Mouse (Mus musculus): ENCODE measurements at regions not wholly inside any gene's neighbourhood (a gene's known extent, or its start where the extent isn't known, plus 50 kb on each side); places are given as distances from the start of the nearest gene placed in this dataset.

DNA sequence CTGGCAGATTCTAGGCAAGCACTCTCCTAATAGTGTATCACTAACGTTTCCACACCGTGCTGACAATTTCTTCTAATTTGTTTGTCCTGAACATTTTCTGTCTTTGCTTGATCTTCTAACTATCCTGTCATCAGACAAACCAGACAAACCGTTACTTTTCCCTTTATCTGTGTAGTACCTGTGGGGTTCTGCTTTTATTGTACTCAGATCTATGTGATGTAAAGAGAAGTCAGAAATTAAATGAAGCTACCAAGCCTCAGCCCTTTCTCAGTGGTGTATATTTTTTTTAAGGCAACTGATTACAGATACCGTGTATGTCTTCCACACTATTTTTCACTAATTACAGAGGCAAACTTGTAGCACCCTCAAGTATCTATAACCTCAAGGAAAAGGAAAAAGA, 108.9 kb upstream of the Robo2 start:
- Histone ChIP-seq H3K36me3 (ENCODE audit: control insufficient read depth, insufficient read depth, low read length) (no peaks in the 10 kb centered on the region), H3K27ac (ENCODE audit: control insufficient read depth, insufficient read depth, low read depth, low read length) (no peak overlapping the region), H3K27me3 (ENCODE audit: control insufficient read depth, insufficient read depth, low read length) (no peaks in the 10 kb centered on the region), H3K4me3 (ENCODE audit: control insufficient read depth, low read depth, low read length) (no peak overlapping the region), H3K4me1 (ENCODE audit: control insufficient read depth, insufficient read depth, low read length) (no peaks in the 10 kb centered on the region)
- no peak for TF ChIP-seq POLR2A (IDR thresholded peaks at IDR 0.05; ENCODE audit: control insufficient read depth, low read depth, low read length)

DNA sequence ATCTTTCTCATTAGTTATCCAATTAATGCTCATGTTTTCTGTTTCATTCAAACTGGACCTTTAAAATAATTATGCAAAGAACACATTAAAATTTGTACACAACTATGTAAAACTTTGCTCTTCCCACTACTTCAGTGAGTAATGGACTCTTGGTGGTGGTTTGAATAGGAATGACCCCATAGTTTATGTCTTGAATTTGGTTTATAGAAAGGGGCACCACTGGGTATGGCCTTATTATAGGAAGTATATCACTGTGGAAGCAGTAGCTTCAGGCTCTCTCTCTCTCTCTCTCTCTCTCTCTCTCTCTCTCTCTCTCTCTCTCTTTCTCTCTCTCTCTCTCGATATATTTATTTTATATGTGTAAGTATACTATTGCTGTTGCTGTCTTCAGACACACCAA, 106.3 kb upstream of the Robo2 start:
- H3K4me1 ChIP-seq (ENCODE audit: control insufficient read depth, insufficient read depth, low read length), result no peaks in the 10 kb centered on the region
- TF ChIP-seq POLR2A (IDR thresholded peaks at IDR 0.05; ENCODE audit: control insufficient read depth, low read depth, low read length) (no peak), CTCF (IDR thresholded peaks at IDR 0.05; ENCODE audit: control insufficient read depth, insufficient read depth, insufficient replicate concordance, low read depth, low read length) (no peak)
- H3K27me3 ChIP-seq (ENCODE audit: control insufficient read depth, insufficient read depth, low read length), result no peaks in the 10 kb centered on the region
- H3K27ac ChIP-seq (ENCODE audit: control insufficient read depth, insufficient read depth, low read depth, low read length), result no peak overlapping the region
- H3K36me3 ChIP-seq (ENCODE audit: control insufficient read depth, insufficient read depth, low read length), result no peaks in the 10 kb centered on the region
- H3K4me3 ChIP-seq (ENCODE audit: control insufficient read depth, low read depth, low read length), result no peak overlapping the region

DNA sequence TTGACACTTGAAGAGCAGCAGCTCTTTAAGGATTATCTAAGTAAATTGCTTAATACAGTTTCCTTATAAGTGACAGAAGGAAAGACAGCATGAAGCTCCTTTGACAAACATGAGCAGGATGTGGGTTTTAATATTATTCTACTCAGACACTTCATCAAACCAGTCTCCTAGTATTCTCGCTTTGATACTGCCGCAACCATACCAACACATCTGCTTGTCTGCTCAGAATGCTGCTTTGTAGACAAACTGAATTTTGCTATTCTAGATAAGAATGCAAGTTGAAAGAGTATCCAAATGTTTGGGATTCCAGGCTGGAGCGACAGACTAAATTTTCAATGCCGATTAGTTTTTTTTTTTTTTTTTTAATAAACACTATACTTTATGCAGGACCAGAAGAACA, 105.7 kb upstream of the Robo2 start:
- Histone ChIP-seq H3K27me3 (ENCODE audit: control insufficient read depth, insufficient read depth, low read length) (no peaks in the 10 kb centered on the region), H3K36me3 (ENCODE audit: control insufficient read depth, insufficient read depth, low read length) (no peaks in the 10 kb centered on the region), H3K4me3 (ENCODE audit: control insufficient read depth, low read depth, low read length) (no peak overlapping the region), H3K4me1 (ENCODE audit: control insufficient read depth, insufficient read depth, low read length) (no peaks in the 10 kb centered on the region), H3K27ac (ENCODE audit: control insufficient read depth, insufficient read depth, low read depth, low read length) (no peak overlapping the region)
- TF ChIP-seq POLR2A (IDR thresholded peaks at IDR 0.05; ENCODE audit: control insufficient read depth, low read depth, low read length) (no peak), CTCF (IDR thresholded peaks at IDR 0.05; ENCODE audit: control insufficient read depth, insufficient read depth, insufficient replicate concordance, low read depth, low read length) (no peak)

DNA sequence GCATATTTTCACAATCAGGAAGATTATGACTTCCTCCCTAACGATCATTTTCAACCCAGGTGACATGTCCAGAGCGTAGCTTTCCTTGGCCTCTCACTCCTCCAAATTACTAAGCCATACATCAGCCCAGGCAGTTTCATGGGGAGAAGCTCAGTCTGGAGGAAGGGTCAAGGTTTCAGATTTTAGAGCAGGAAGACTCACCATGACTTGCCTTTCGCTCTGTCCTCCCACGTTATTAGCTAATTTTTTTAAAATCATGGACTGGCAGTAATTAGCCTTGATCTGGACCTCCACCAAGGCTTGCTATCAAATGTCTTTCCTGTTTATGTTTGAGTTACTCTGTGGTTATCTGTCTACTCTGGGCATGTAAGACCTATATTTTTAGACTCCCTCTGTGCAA, 102.9 kb upstream of the Robo2 start:
- no peaks in the 10 kb centered on the region for H3K36me3 ChIP-seq (ENCODE audit: control insufficient read depth, insufficient read depth, low read length)
- TF ChIP-seq POLR2A (IDR thresholded peaks at IDR 0.05; ENCODE audit: control insufficient read depth, low read depth, low read length) (no peak), CTCF (IDR thresholded peaks at IDR 0.05; ENCODE audit: control insufficient read depth, insufficient read depth, insufficient replicate concordance, low read depth, low read length) (no peak)
- H3K4me3 ChIP-seq (ENCODE audit: control insufficient read depth, low read depth, low read length), result no peak overlapping the region

DNA sequence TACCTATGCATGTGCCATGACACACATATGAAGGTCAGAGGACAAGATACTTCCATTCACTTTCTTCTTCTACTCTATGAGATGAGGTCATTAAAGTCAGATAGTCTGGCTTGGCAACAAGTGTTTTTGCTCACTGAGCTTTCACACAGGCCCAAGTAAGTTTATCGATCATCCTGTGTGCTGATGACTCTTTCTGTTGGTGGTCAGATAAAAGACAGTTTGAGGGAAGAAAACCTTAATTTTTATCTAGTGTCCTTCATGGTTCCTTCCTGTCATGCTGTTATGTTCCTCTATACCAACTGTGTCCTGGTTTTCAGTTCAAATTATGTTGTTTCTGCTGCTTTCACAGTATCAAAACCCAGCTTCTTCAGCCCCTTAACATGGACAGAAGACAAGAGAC, 98.8 kb upstream of the Robo2 start:
- Histone ChIP-seq H3K36me3 (ENCODE audit: control insufficient read depth, insufficient read depth, low read length) (no peaks in the 10 kb centered on the region), H3K4me3 (ENCODE audit: control insufficient read depth, low read depth, low read length) (no peak overlapping the region), H3K4me1 (ENCODE audit: control insufficient read depth, insufficient read depth, low read length) (no peaks in the 10 kb centered on the region), H3K27ac (ENCODE audit: control insufficient read depth, insufficient read depth, low read depth, low read length) (no peak overlapping the region), H3K27me3 (ENCODE audit: control insufficient read depth, insufficient read depth, low read length) (no peaks in the 10 kb centered on the region)
- no peak for TF ChIP-seq CTCF (IDR thresholded peaks at IDR 0.05; ENCODE audit: control insufficient read depth, insufficient read depth, insufficient replicate concordance, low read depth, low read length)
- no peak for TF ChIP-seq POLR2A (IDR thresholded peaks at IDR 0.05; ENCODE audit: control insufficient read depth, low read depth, low read length)

More for the DNA sequence above, 102.9 kb upstream of the Robo2 start:
- no peaks in the 10 kb centered on the region for H3K27me3 ChIP-seq (ENCODE audit: control insufficient read depth, insufficient read depth, low read length)
- H3K4me1 ChIP-seq (ENCODE audit: control insufficient read depth, insufficient read depth, low read length), result no peaks in the 10 kb centered on the region
- no peak overlapping the region for H3K27ac ChIP-seq (ENCODE audit: control insufficient read depth, insufficient read depth, low read depth, low read length)

DNA sequence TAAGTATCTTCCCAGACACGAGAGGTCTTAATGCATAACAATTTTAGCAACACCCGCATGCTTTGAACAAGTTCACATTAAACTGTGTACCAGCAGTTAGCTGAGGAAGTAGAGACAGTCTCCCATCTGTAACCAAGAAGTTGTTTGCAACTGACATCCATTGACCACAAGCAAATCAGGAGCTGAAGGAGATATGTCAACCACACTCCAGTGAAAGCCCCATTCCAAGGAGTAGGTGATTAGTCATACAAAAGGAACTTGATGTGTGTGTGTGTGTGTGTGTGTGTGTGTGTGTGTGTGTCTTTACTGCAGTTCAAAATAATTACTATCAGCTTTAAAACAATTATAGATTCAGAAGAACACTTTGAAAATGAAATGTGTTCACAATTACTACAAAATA, 97.9 kb upstream of the Robo2 start:
- H3K36me3 ChIP-seq (ENCODE audit: control insufficient read depth, insufficient read depth, low read length), result no peaks in the 10 kb centered on the region

DNA sequence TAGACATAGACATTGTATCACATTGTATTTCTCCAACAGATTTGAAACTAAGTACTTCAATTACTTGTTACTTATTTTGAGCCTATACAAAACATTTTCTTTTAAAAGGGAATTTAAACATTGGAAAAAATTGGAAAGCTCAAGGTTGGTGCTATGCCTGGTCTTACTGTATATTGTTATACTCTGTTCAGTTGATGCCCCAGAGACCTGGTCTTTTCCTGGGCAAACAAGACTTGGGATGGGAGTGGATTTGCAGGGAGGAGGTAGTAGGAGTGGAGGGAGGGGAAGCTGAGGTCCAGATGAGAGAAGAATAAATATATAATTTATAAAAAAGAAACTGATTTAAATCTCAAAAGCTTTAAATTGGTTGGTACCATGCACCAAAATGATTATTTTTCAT, 95.1 kb upstream of the Robo2 start:
- no peaks in the 10 kb centered on the region for H3K27me3 ChIP-seq (ENCODE audit: control insufficient read depth, insufficient read depth, low read length)
- TF ChIP-seq POLR2A (IDR thresholded peaks at IDR 0.05; ENCODE audit: control insufficient read depth, low read depth, low read length) (no peak), CTCF (IDR thresholded peaks at IDR 0.05; ENCODE audit: control insufficient read depth, insufficient read depth, insufficient replicate concordance, low read depth, low read length) (no peak)
- H3K36me3 ChIP-seq (ENCODE audit: control insufficient read depth, insufficient read depth, low read length), result no peaks in the 10 kb centered on the region
- no peaks in the 10 kb centered on the region for H3K4me1 ChIP-seq (ENCODE audit: control insufficient read depth, insufficient read depth, low read length)
- H3K27ac ChIP-seq (ENCODE audit: control insufficient read depth, insufficient read depth, low read depth, low read length), result no peak overlapping the region
- H3K4me3 ChIP-seq (ENCODE audit: control insufficient read depth, low read depth, low read length), result no peak overlapping the region

More for the DNA sequence above, 97.9 kb upstream of the Robo2 start:
- no peak overlapping the region for H3K4me3 ChIP-seq (ENCODE audit: control insufficient read depth, low read depth, low read length)
- no peaks in the 10 kb centered on the region for H3K4me1 ChIP-seq (ENCODE audit: control insufficient read depth, insufficient read depth, low read length)
- no peaks in the 10 kb centered on the region for H3K27me3 ChIP-seq (ENCODE audit: control insufficient read depth, insufficient read depth, low read length)
- no peak for TF ChIP-seq CTCF (IDR thresholded peaks at IDR 0.05; ENCODE audit: control insufficient read depth, insufficient read depth, insufficient replicate concordance, low read depth, low read length)
- no peak for TF ChIP-seq POLR2A (IDR thresholded peaks at IDR 0.05; ENCODE audit: control insufficient read depth, low read depth, low read length)
- H3K27ac ChIP-seq (ENCODE audit: control insufficient read depth, insufficient read depth, low read depth, low read length), result no peak overlapping the region

DNA sequence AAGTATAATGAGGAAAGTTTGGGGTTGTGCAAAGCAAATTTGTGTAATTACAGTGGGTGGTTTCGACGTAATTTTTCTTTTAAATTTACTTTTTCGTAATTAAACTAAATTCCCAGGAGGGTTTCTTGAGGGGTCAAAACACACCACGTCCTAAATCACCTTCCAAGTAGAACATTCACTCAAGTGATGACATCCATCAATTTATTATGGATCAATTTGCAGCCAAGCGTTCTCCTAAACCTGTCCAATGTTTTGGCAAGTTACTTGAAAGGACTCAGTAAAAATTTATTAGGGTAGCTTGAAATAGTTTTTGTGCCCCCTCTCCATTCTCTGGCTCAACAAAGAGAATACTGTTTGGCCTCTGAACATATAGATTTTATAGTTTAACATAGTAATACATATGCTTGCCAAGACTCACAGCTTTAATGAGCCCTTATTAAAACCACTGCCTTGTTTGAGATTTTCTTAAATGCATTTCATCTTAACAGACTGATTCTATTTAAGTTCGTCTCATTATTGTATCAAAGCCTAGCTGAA, 94.6 kb upstream of the Robo2 start:
- Histone ChIP-seq H3K4me1 (ENCODE audit: control insufficient read depth, insufficient read depth, low read length) (no peaks in the 10 kb centered on the region), H3K36me3 (ENCODE audit: control insufficient read depth, insufficient read depth, low read length) (no peaks in the 10 kb centered on the region), H3K27ac (ENCODE audit: control insufficient read depth, insufficient read depth, low read depth, low read length) (no peak overlapping the region), H3K4me3 (ENCODE audit: control insufficient read depth, low read depth, low read length) (no peak overlapping the region), H3K27me3 (ENCODE audit: control insufficient read depth, insufficient read depth, low read length) (no peaks in the 10 kb centered on the region)
- TF ChIP-seq POLR2A (IDR thresholded peaks at IDR 0.05; ENCODE audit: control insufficient read depth, low read depth, low read length), result no peak
- TF ChIP-seq CTCF (IDR thresholded peaks at IDR 0.05; ENCODE audit: control insufficient read depth, insufficient read depth, insufficient replicate concordance, low read depth, low read length), result no peak

All from testis, adult 2 months (tissue).